ENCODE assay signal across 9 mouse cellular contexts in the genomic region with DNA sequence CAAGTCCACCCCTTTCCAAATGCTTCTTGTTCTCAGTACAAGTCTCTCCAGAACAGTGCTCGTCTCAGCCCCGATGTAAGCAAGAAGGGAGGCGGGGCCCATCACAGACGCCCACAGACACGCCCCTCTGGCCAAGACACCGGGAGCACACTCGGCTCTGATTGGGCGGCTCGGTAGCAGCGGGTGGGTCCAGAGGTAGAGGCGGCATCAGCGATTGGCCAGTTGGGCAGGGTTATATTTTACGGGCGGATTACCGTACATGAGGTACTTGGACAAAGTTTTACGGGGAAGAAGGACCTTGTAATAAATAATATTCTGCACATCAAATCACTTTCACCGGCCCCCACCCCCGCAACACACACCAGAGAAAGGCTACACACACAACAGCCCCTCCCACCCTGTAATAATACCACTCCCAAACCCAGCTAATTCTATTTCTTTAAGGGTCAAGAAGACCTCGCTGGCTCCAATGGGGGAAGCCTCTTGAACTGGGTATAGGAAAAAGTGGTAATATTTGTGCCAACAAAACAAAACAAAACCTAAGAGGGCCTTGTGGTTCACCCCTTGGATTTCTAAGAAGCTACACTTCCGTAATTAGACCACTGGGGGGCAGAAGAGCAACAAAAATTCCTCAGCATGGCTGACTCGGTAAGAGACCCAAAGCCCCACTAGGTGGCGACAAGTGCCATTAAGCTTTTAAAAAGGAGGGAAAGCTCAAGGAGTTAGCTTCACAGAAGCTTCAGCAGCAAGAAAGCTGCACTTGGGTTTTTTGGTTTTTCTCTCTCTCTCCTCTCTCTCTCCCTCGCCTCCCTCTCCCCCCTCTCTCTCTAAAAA. TPM values are rescaled to one million over a fixed set of nuclear protein-coding genes. Genes with fewer than 3 reads are reported as not detected.
DNase-seq lines count a peak whose midpoint lies in the region; ATAC-seq and TF ChIP-seq lines count a peak whose summit lies in the region.
"Had no signal": no experiment of that assay in that cellular context is flagged by ENCODE, and none has a peak within 500 bp of the region (broad histone marks: within the 10 kb centered on the region; RNA-seq: fewer than 3 reads in every experiment).

No protein-coding gene starts in this region.

- peak overlapping the region; percentile 96 for H3K4me2 ChIP-seq in CH12.LX (ENCODE audit: insufficient read depth, low read depth, poor library complexity, severe bottlenecking)
- H3K4me2 ChIP-seq in heart, postnatal 0 days (ENCODE audit: low read depth, low read length) = no peak overlapping the region
- no peak overlapping the region for H3K4me2 ChIP-seq in liver, embryonic 14.5 days (ENCODE audit: low read depth)
- no peak overlapping the region for H3K4me2 ChIP-seq in neural tube, embryonic 11.5 days (ENCODE audit: low read depth)
- no peak overlapping the region for H3K4me2 ChIP-seq in stomach, embryonic 15.5 days

- H3K9me3 ChIP-seq in CH12.LX (replicated peaks; ENCODE audit: low read length) = no peaks in the 10 kb centered on the region
- no peaks in the 10 kb centered on the region for H3K9me3 ChIP-seq in heart, postnatal 0 days (replicated peaks; ENCODE audit: control insufficient read depth, low read length)
- no peaks in the 10 kb centered on the region for H3K9me3 ChIP-seq in liver, embryonic 14.5 days (ENCODE audit: control insufficient read depth, low read length)
- H3K9me3 ChIP-seq in neural tube, embryonic 11.5 days (ENCODE audit: control insufficient read depth, low read length) = no peaks in the 10 kb centered on the region
- H3K9me3 ChIP-seq in stomach, embryonic 15.5 days = no peaks in the 10 kb centered on the region

- H3K4me1 ChIP-seq in CH12.LX (ENCODE audit: control insufficient read depth in 1 of 2, insufficient read depth in 2 of 2) = peaks cover 14 to 52% of the 10 kb centered on the region in 2 experiments
- peaks cover 6% of the 10 kb centered on the region for H3K4me1 ChIP-seq in heart, postnatal 0 days (ENCODE audit: control insufficient read depth, insufficient read depth)
- H3K4me1 ChIP-seq in liver, embryonic 14.5 days (replicated peaks; ENCODE audit: control insufficient read depth in 2 of 2, insufficient read depth in 2 of 2, low read length in 1 of 2) = peaks cover 14 to 19% of the 10 kb centered on the region in 2 experiments
- H3K4me1 ChIP-seq in neural tube, embryonic 11.5 days (ENCODE audit: control insufficient read depth, insufficient read depth, low read length) = peaks cover 9% of the 10 kb centered on the region; the same call in 1 of the 2 replicates
- H3K4me1 ChIP-seq in stomach, embryonic 15.5 days = peaks cover 14% of the 10 kb centered on the region

- peak; percentile 91 to 100 for TF ChIP-seq CTCF in CH12.LX (conservative IDR thresholded peaks at IDR 0.05 in 1 of 2, IDR thresholded peaks at IDR 0.05 in 1 of 2; ENCODE audit: low read depth in 2 of 2, low read length in 2 of 2)
- TF ChIP-seq CTCF in heart, postnatal 0 days (IDR thresholded peaks at IDR 0.05; ENCODE audit: low read depth) = peak; percentile 96
- TF ChIP-seq CTCF in liver, embryonic 14.5 days (IDR thresholded peaks at IDR 0.05; ENCODE audit: low read depth) = peak; percentile 96

- peak; percentile 96 for DNase-seq in CH12.LX (ENCODE audit: extremely low read depth)
- peak; percentile 80 for DNase-seq in brain, embryonic 18.5 days (ENCODE audit: low read depth, low spot score)
- DNase-seq in fat pad, adult 2 months (ENCODE audit: extremely low read depth, low read depth, low spot score) = peak; percentile 43
- peak; percentile 88 for DNase-seq in heart, postnatal 0 days (ENCODE audit: low spot score)
- peak; percentile 86 to 93 for DNase-seq in kidney, postnatal 25 days
- DNase-seq in liver, embryonic 14.5 days (ENCODE audit: low read depth in 3 of 3, low spot score in 3 of 3) = peak; percentile 85 to 89 (median 86)
- peak; percentile 88 for DNase-seq in neural tube, embryonic 11.5 days (ENCODE audit: low spot score)

- in situ Hi-C loops in CH12.LX (cut with MboI; ENCODE audit: low pct_ligation_motif_present, low pct_unique_long_range_greater_than_20kb, low sequenced_read_pairs) = loop anchor here (5.0 kb wide), 1 partner anchor 51 kb away; no protein-coding TSS in a partner anchor

- peak overlapping the region; percentile 97 for H3K9ac ChIP-seq in CH12.LX (ENCODE audit: insufficient read depth, low read depth)
- H3K9ac ChIP-seq in heart, postnatal 0 days (replicated peaks; ENCODE audit: low read depth, low read length) = no peak overlapping the region
- no peak overlapping the region for H3K9ac ChIP-seq in liver, embryonic 14.5 days (replicated peaks)
- no peak overlapping the region for H3K9ac ChIP-seq in neural tube, embryonic 11.5 days (ENCODE audit: low read length)
- no peak overlapping the region for H3K9ac ChIP-seq in stomach, embryonic 15.5 days

- H3K27me3 ChIP-seq in CH12.LX (replicated peaks) = no peaks in the 10 kb centered on the region
- no peaks in the 10 kb centered on the region for H3K27me3 ChIP-seq in heart, postnatal 0 days (ENCODE audit: control insufficient read depth, insufficient read depth, low read length)
- no peaks in the 10 kb centered on the region for H3K27me3 ChIP-seq in liver, embryonic 14.5 days (ENCODE audit: control insufficient read depth, insufficient read depth, low read length)
- H3K27me3 ChIP-seq in neural tube, embryonic 11.5 days (ENCODE audit: control insufficient read depth, insufficient read depth, low read length) = no peaks in the 10 kb centered on the region
- no peaks in the 10 kb centered on the region for H3K27me3 ChIP-seq in stomach, embryonic 15.5 days (replicated peaks)

- H3K79me2 ChIP-seq in CH12.LX (replicated peaks; ENCODE audit: control insufficient read depth, extremely low read depth, insufficient read depth, poor library complexity, severe bottlenecking) = peaks cover 58% of the 10 kb centered on the region

- WGBS in heart, postnatal 0 days = 56% methylated on average over 23 of the region's 23 CpGs
- WGBS in liver, embryonic 14.5 days (ENCODE audit: insufficient replicate concordance) = 50% methylated on average over 23 of the region's 23 CpGs
- WGBS in neural tube, embryonic 11.5 days = 68% methylated on average over 23 of the region's 23 CpGs
- 56% methylated on average over 23 of the region's 23 CpGs for WGBS in stomach, embryonic 15.5 days

- TF ChIP-seq RAD21 in CH12.LX (IDR thresholded peaks at IDR 0.05; ENCODE audit: low read depth, low read length) = peak; percentile 69

- peak; percentile 37; the same call in 1 of the 2 replicates for ATAC-seq in heart, postnatal 0 days (ENCODE audit: insufficient read depth, low read depth)
- ATAC-seq in liver, embryonic 14.5 days (ENCODE audit: insufficient read depth) = peak; percentile 58
- peak; percentile 11; the same call in 1 of the 2 replicates for ATAC-seq in neural tube, embryonic 11.5 days (ENCODE audit: insufficient read depth, low FRiP score, low TSS enrichment)
- peak; percentile 53; the same call in 1 of the 2 replicates for ATAC-seq in stomach, embryonic 15.5 days (ENCODE audit: insufficient read depth, low FRiP score, low read depth)

- H3K27ac ChIP-seq in CH12.LX (ENCODE audit: insufficient read depth, low read depth) = no peak overlapping the region
- H3K27ac ChIP-seq in heart, postnatal 0 days (ENCODE audit: low read depth) = no peak overlapping the region
- H3K27ac ChIP-seq in liver, embryonic 14.5 days = no peak overlapping the region
- no peak overlapping the region for H3K27ac ChIP-seq in neural tube, embryonic 11.5 days (ENCODE audit: low read depth, low read length)
- peak overlapping the region; percentile 41; the same call in 1 of the 2 replicates for H3K27ac ChIP-seq in stomach, embryonic 15.5 days

- dilution Hi-C loops in CH12.LX (cut with MboI; ENCODE audit: extremely low pct_ligation_motif_present, extremely low pct_unique_long_range_greater_than_20kb, low sequenced_read_pairs) = no loop called here

- no peak overlapping the region for H3K4me3 ChIP-seq in CH12.LX (replicated peaks in 1 of 3; ENCODE audit: low read depth in 2 of 3, low read length in 2 of 3, poor library complexity in 1 of 3)
- no peak overlapping the region for H3K4me3 ChIP-seq in heart, postnatal 0 days (ENCODE audit: low read depth, low read length)
- no peak overlapping the region for H3K4me3 ChIP-seq in liver, embryonic 14.5 days (ENCODE audit: insufficient read depth in 1 of 2, low read depth in 2 of 2, low read length in 2 of 2)
- no peak overlapping the region for H3K4me3 ChIP-seq in neural tube, embryonic 11.5 days (ENCODE audit: low read depth, low read length)
- no peak overlapping the region for H3K4me3 ChIP-seq in stomach, embryonic 15.5 days (replicated peaks)

- TF ChIP-seq EP300 in CH12.LX (IDR thresholded peaks at IDR 0.05; ENCODE audit: low read length) = no peak
- TF ChIP-seq EP300 in heart, postnatal 0 days (IDR thresholded peaks at IDR 0.05; ENCODE audit: low read depth) = no peak
- no peak for TF ChIP-seq EP300 in liver, embryonic 14.5 days (IDR thresholded peaks at IDR 0.05; ENCODE audit: low read depth)

- peaks cover 57 to 70% of the 10 kb centered on the region in 2 experiments for H3K36me3 ChIP-seq in CH12.LX (replicated peaks in 1 of 2; ENCODE audit: control insufficient read depth in 1 of 2, insufficient read depth in 1 of 2, low read length in 1 of 2)
- peaks cover 70% of the 10 kb centered on the region for H3K36me3 ChIP-seq in heart, postnatal 0 days (replicated peaks; ENCODE audit: control insufficient read depth, insufficient read depth, low read length)
- peaks cover 60% of the 10 kb centered on the region for H3K36me3 ChIP-seq in liver, embryonic 14.5 days (replicated peaks; ENCODE audit: control insufficient read depth, insufficient read depth, low read depth)
- H3K36me3 ChIP-seq in neural tube, embryonic 11.5 days (ENCODE audit: control insufficient read depth, insufficient read depth, low read length) = peaks cover 33% of the 10 kb centered on the region
- peaks cover 50% of the 10 kb centered on the region for H3K36me3 ChIP-seq in stomach, embryonic 15.5 days

- peak; percentile 20; the same call in 1 of the 2 replicates for TF ChIP-seq POLR2A in CH12.LX (IDR thresholded peaks at IDR 0.05; ENCODE audit: low read depth, low read length)

RNA-seq across cellular contexts. Expression of gene Cdh24, which starts 9.7 kb away (rescaled TPM):
- total RNA-seq in CH12.LX (2012; rRNA removed) (1.5 and 1.6 TPM in 2 replicates), CH12.LX (2014; rRNA removed) (1.0 and 1.2 TPM in 2 replicates)
- polyA plus RNA-seq in CH12.LX (2012; ENCODE audit: insufficient read length, low read depth) = 4.9 and 5.4 TPM in 2 replicates
- total RNA-seq in heart, postnatal 0 days (2014; rRNA removed; ENCODE audit: low replicate concordance) = 6.2 and 7.0 TPM in 2 replicates
- 0.41 and 0.47 TPM in 2 replicates for polyA plus RNA-seq in heart, postnatal 0 days (2015; fragmentation: Nextera tagmentation; extraction: Ambion mirVana)
- polyA plus RNA-seq in liver, embryonic 14.5 days (2012; rRNA removed) = 1.4 and 1.6 TPM in 2 replicates
- polyA plus RNA-seq in liver, embryonic 14.5 days (2014; fragmentation: Nextera tagmentation; extraction: Ambion mirVana) = 0.08 and 0.13 TPM in 2 replicates
- polyA plus RNA-seq in neural tube, embryonic 11.5 days (2014; fragmentation: Nextera tagmentation; extraction: Ambion mirVana) = 6.8 and 9.7 TPM in 2 replicates
- polyA plus RNA-seq in stomach, embryonic 15.5 days (2015; fragmentation: Nextera tagmentation; extraction: Ambion mirVana) = 3.7 and 4.5 TPM in 2 replicates

RNA-seq across cellular contexts. Expression of gene Gm17606, which starts 10.1 kb away (rescaled TPM):
- total RNA-seq in CH12.LX (2012; rRNA removed) (not detected in 2 replicates), CH12.LX (2014; rRNA removed) (not detected in 2 replicates)
- polyA plus RNA-seq in CH12.LX (2012; ENCODE audit: insufficient read length, low read depth) = 1.9 and 2.5 TPM in 2 replicates
- not detected in 2 replicates for total RNA-seq in heart, postnatal 0 days (2014; rRNA removed; ENCODE audit: low replicate concordance)
- not detected in 2 replicates for polyA plus RNA-seq in heart, postnatal 0 days (2015; fragmentation: Nextera tagmentation; extraction: Ambion mirVana)
- not detected in 2 replicates for polyA plus RNA-seq in liver, embryonic 14.5 days (2012; rRNA removed)
- polyA plus RNA-seq in liver, embryonic 14.5 days (2014; fragmentation: Nextera tagmentation; extraction: Ambion mirVana) = not detected in 2 replicates
- not detected in 2 replicates for polyA plus RNA-seq in neural tube, embryonic 11.5 days (2014; fragmentation: Nextera tagmentation; extraction: Ambion mirVana)
- polyA plus RNA-seq in stomach, embryonic 15.5 days (2015; fragmentation: Nextera tagmentation; extraction: Ambion mirVana) = not detected in 2 replicates
- polyA plus RNA-seq: heart, embryonic 14.5 days had no signal

RNA-seq across cellular contexts. Expression of gene Psmb11, which starts 29.6 kb away (rescaled TPM):
- total RNA-seq in CH12.LX (2012; rRNA removed) (not detected in 2 replicates), CH12.LX (2014; rRNA removed) (not detected in 2 replicates)
- polyA plus RNA-seq in CH12.LX (2012; ENCODE audit: insufficient read length, low read depth) = not detected in 2 replicates
- total RNA-seq in heart, postnatal 0 days (2014; rRNA removed; ENCODE audit: low replicate concordance) = not detected in 2 replicates
- not detected in 2 replicates for polyA plus RNA-seq in heart, postnatal 0 days (2015; fragmentation: Nextera tagmentation; extraction: Ambion mirVana)
- polyA plus RNA-seq in liver, embryonic 14.5 days (2012; rRNA removed) = not detected in 2 replicates
- polyA plus RNA-seq in liver, embryonic 14.5 days (2014; fragmentation: Nextera tagmentation; extraction: Ambion mirVana) = 0.03 TPM in 1 of 2 replicates, not detected in the other
- polyA plus RNA-seq in neural tube, embryonic 11.5 days (2014; fragmentation: Nextera tagmentation; extraction: Ambion mirVana) = 0.08 TPM in 1 of 2 replicates, not detected in the other
- 0.03 TPM in 2 replicates for polyA plus RNA-seq in stomach, embryonic 15.5 days (2015; fragmentation: Nextera tagmentation; extraction: Ambion mirVana)
- polyA plus RNA-seq: heart, embryonic 14.5 days had no signal

RNA-seq across cellular contexts. Expression of gene Psmb5, which starts 33.0 kb away (rescaled TPM):
- total RNA-seq in CH12.LX (2012; rRNA removed) = 411 and 418 TPM in 2 replicates
- total RNA-seq in CH12.LX (2014; rRNA removed) = 416 and 455 TPM in 2 replicates
- polyA plus RNA-seq in CH12.LX (2012; ENCODE audit: insufficient read length, low read depth) = 299 and 371 TPM in 2 replicates
- total RNA-seq in heart, postnatal 0 days (2014; rRNA removed; ENCODE audit: low replicate concordance) = 207 TPM in 2 replicates
- polyA plus RNA-seq in heart, postnatal 0 days (2015; fragmentation: Nextera tagmentation; extraction: Ambion mirVana) = 342 and 350 TPM in 2 replicates
- polyA plus RNA-seq in liver, embryonic 14.5 days (2012; rRNA removed) = 95.4 and 111 TPM in 2 replicates
- polyA plus RNA-seq in liver, embryonic 14.5 days (2014; fragmentation: Nextera tagmentation; extraction: Ambion mirVana) = 205 and 223 TPM in 2 replicates
- polyA plus RNA-seq in neural tube, embryonic 11.5 days (2014; fragmentation: Nextera tagmentation; extraction: Ambion mirVana) = 444 and 470 TPM in 2 replicates
- 370 and 382 TPM in 2 replicates for polyA plus RNA-seq in stomach, embryonic 15.5 days (2015; fragmentation: Nextera tagmentation; extraction: Ambion mirVana)

RNA-seq across cellular contexts. Expression of gene 1700123O20Rik, which starts 35.2 kb away (rescaled TPM):
- total RNA-seq in CH12.LX (2012; rRNA removed) = 33.1 and 37.4 TPM in 2 replicates
- total RNA-seq in CH12.LX (2014; rRNA removed) = 56.0 and 59.1 TPM in 2 replicates
- 60.7 and 63.3 TPM in 2 replicates for polyA plus RNA-seq in CH12.LX (2012; ENCODE audit: insufficient read length, low read depth)
- total RNA-seq in heart, postnatal 0 days (2014; rRNA removed; ENCODE audit: low replicate concordance) = 15.4 and 27.8 TPM in 2 replicates
- 39.1 and 40.8 TPM in 2 replicates for polyA plus RNA-seq in heart, postnatal 0 days (2015; fragmentation: Nextera tagmentation; extraction: Ambion mirVana)
- 29.6 and 33.6 TPM in 2 replicates for polyA plus RNA-seq in liver, embryonic 14.5 days (2012; rRNA removed)
- 39.9 and 42.8 TPM in 2 replicates for polyA plus RNA-seq in liver, embryonic 14.5 days (2014; fragmentation: Nextera tagmentation; extraction: Ambion mirVana)
- 94.3 and 103 TPM in 2 replicates for polyA plus RNA-seq in neural tube, embryonic 11.5 days (2014; fragmentation: Nextera tagmentation; extraction: Ambion mirVana)
- 79.3 and 84.8 TPM in 2 replicates for polyA plus RNA-seq in stomach, embryonic 15.5 days (2015; fragmentation: Nextera tagmentation; extraction: Ambion mirVana)

Comparison
In these comparisons a context has a peak if more than half of its experiments do, and no peak if none do; other contexts are left out.
1. DNase-seq: peak in every context shown above with its lines; median percentile 96 in CH12.LX; 90 in kidney, postnatal 25 days; 88 in heart, postnatal 0 days; 88 in neural tube, embryonic 11.5 days; 86 in liver, embryonic 14.5 days; 80 in brain, embryonic 18.5 days; 43 in fat pad, adult 2 months.